Mouse (Mus musculus): ENCODE data around the gene Kcnab1. TPM values are rescaled to one million over a fixed set of nuclear protein-coding genes. Genes with fewer than 3 reads are reported as not detected.

Gene Kcnab1
- polyA plus RNA-seq, 1 experiment from 2014 or later, result 1.6 TPM

GRCm38 (mm10) chr3:65416571-65416970 is 307.4 kb downstream of the Kcnab1 start:
- no peaks in the 10 kb centered on the region for H3K36me3 ChIP-seq (ENCODE audit: control insufficient read depth, insufficient read depth)
- no peak overlapping the region for H3K4me3 ChIP-seq (ENCODE audit: low read depth, low read length)
- ATAC-seq, result no peak
- no peaks in the 10 kb centered on the region for H3K4me1 ChIP-seq (replicated peaks; ENCODE audit: control insufficient read depth, insufficient read depth, low read length)
- no peaks in the 10 kb centered on the region for H3K27me3 ChIP-seq (replicated peaks; ENCODE audit: control insufficient read depth, insufficient read depth, low read length)
- no peak overlapping the region for H3K9ac ChIP-seq (ENCODE audit: low read depth, low read length)
- H3K4me2 ChIP-seq (replicated peaks; ENCODE audit: low read depth), result no peak overlapping the region
- H3K27ac ChIP-seq (ENCODE audit: low read depth, low read length), result no peak overlapping the region
- no peaks in the 10 kb centered on the region for H3K9me3 ChIP-seq (ENCODE audit: control insufficient read depth)
- no peak for TF ChIP-seq CTCF (IDR thresholded peaks at IDR 0.05; ENCODE audit: low read depth)

GRCm38 (mm10) chr3:65417913-65418594 is 308.9 kb downstream of the Kcnab1 start:
- Histone ChIP-seq H3K4me2 (replicated peaks; ENCODE audit: low read depth) (no peak overlapping the region), H3K4me3 (ENCODE audit: low read depth, low read length) (no peak overlapping the region), H3K9ac (ENCODE audit: low read depth, low read length) (no peak overlapping the region), H3K27ac (ENCODE audit: low read depth, low read length) (no peak overlapping the region), H3K36me3 (ENCODE audit: control insufficient read depth, insufficient read depth) (no peaks in the 10 kb centered on the region), H3K9me3 (ENCODE audit: control insufficient read depth) (no peaks in the 10 kb centered on the region), H3K4me1 (replicated peaks; ENCODE audit: control insufficient read depth, insufficient read depth, low read length) (no peaks in the 10 kb centered on the region), H3K27me3 (replicated peaks; ENCODE audit: control insufficient read depth, insufficient read depth, low read length) (no peaks in the 10 kb centered on the region)
- no peak for ATAC-seq
- 56% methylated on average over 5 of the region's 5 CpGs for WGBS
- no peak for TF ChIP-seq CTCF (IDR thresholded peaks at IDR 0.05; ENCODE audit: low read depth)

GRCm38 (mm10) chr3:65419706-65420105 is 310.5 kb downstream of the Kcnab1 start:
- 76% methylated on average over 3 of the region's 3 CpGs for WGBS
- Histone ChIP-seq H3K27me3 (replicated peaks; ENCODE audit: control insufficient read depth, insufficient read depth, low read length) (no peaks in the 10 kb centered on the region), H3K4me3 (ENCODE audit: low read depth, low read length) (no peak overlapping the region), H3K36me3 (ENCODE audit: control insufficient read depth, insufficient read depth) (no peaks in the 10 kb centered on the region), H3K4me1 (replicated peaks; ENCODE audit: control insufficient read depth, insufficient read depth, low read length) (no peaks in the 10 kb centered on the region), H3K9me3 (ENCODE audit: control insufficient read depth) (no peaks in the 10 kb centered on the region), H3K27ac (ENCODE audit: low read depth, low read length) (no peak overlapping the region), H3K9ac (ENCODE audit: low read depth, low read length) (no peak overlapping the region), H3K4me2 (replicated peaks; ENCODE audit: low read depth) (no peak overlapping the region)
- no peak for ATAC-seq
- TF ChIP-seq CTCF (IDR thresholded peaks at IDR 0.05; ENCODE audit: low read depth), result no peak

Measured in intestine, postnatal 0 days (tissue).